Mouse (Mus musculus) common myeloid progenitor, adult 5-6 weeks (primary cell): Measurements from ENCODE around the gene Nudt15. TPM values are rescaled to one million over a fixed set of nuclear protein-coding genes. Genes with fewer than 3 reads are reported as not detected.
A peak's percentile ranks its signal among the peaks of the same experiment; 100 is the strongest.

Experiments used
- ATAC-seq: replicated peaks from 2 replicates; pipeline ENCODE4 v1.8.0; 2016; ENCODE audit warnings: low read depth, mild to moderate bottlenecking, moderate TSS enrichment, inconsistent platforms; ENCODE audit not compliant: poor library complexity, severe bottlenecking
- total RNA-seq: library from RNA; stranded (forward); fragments of 200-1000, 187-1606 nt; gene quantifications from 2 replicates; pipeline ENCODE4 v1.2.3, GENCODE M21; 2017

The Nudt15 gene
- total RNA-seq, 1 experiment from 2014 or later, result 5.2 TPM

DNA sequence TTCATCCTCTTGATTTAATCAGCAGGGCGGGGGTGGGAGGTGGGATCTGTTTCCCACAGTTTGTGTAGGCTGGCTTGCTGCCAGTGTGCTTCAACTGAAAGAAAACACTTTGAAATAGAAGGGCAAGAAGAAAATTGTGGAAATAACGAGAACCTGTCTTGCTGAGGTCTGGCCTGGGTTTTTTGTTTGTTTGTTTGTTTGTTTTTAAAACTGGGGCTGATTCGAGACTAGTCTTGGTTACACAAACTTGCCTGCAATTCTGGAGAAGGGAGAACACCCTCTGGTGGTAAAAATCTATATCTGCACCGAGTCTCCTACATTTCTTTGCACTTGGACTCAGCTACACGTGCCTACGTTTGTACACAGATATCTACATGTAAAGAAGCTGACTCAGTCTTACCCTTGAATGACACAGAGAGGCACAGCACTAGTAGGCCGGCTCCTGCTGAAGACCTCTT lies 73.4 kb downstream of the Nudt15 start:
- ATAC-seq, result peak; percentile 93

DNA sequence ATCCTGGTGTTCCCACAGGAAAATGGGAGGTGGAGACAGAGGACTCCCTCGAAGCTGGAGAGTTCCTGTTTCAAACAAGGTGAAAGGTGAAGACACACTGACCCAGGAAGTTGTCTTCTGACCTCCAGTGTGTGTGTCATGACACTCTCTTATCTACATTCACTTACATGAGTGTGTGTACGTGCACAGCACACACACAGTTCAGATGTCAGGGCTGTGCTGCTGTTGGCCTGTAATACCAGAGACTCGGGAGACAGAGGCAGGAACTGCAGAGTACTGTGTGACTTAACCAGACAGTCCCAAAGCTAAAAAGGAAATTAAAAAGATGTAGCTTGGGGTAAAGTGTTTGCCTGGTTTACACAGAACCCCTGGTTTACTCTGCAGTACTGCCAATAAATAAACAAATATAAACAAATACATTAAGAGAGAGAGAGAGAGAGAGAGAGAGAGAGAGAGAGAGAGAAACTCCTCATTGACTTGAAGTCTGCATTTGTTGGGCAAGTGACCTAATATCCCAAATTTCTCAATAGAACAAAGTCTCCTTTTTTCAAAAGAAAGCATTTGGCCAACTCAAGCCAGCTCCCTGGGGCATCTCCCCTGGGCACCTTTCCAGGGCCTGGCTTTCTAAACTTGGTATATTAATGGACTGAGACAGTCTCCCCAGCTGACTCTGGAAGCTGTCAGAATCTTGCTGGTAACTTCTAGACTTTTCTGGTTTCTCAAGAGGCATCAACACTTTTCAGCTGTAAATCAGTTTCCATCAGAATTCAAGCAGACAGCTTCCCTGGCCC lies 74.2 kb downstream of the Nudt15 start:
- no peak for ATAC-seq

DNA sequence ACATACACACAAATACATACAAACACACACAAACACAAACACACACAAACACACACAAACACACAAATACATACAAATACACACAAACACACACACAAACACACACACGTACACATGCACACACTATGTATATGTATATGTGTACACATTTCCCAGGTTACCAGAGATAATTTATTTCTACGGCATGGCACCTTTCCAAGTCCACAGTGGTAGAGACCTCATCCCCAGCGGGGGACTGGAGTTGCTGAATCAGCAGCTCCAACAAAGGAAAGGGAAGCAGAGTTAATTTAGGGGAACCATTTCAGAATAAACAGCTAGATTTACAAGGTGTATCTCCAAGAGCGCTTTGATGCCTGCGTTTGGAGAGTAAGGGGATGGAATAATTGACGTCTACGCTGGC lies 75.8 kb downstream of the Nudt15 start:
- no peak for ATAC-seq

DNA sequence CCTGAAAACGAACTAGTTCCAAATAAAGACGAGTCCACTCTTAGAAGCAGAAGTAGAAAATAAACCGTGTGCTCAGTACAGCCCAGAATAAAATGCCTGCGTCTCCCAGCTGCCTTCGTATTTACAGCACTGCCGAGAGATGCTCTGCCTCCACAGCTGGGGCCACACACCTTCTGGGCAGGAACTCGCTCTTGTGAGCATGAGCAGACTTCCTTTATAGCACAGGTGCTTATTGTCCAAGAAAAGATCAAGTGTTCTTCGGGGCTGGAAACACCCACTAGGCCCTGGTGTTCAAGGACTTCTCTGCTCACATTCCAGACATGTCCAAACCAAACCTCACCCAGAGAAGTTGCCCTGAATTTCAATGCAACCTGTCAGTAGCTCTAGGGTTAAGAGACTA lies 77.4 kb downstream of the Nudt15 start:
- ATAC-seq, result no peak

DNA sequence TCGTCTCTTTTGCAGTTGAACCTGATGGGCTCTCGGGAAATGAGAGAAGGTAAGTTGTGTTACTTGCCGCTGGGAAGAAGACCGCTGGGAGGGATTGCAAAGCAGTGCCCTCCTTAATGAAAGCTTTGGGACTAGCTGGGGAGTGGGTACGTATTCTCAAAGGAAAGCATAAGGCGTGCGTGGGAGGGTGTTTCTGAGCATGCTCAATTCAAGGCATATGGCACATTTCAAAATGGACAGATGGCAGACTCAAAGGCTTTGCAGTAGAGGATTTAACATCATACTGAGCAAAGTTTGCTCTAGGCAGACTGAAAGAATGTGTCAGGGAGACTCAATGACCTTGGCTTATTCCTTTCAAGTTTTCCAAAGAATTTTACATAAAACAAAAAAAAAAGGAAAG lies 78.5 kb downstream of the Nudt15 start:
- no peak for ATAC-seq

Other genes with a start within 250 kb of the Nudt15 start
- gene Rb1, start 222.4 kb downstream of the Nudt15 start, total RNA-seq, result 23.5 and 31.6 TPM in 2 replicates
- 694 and 751 TPM in 2 replicates for gene Itm2b, start 163.0 kb downstream of the Nudt15 start, total RNA-seq
- 51.7 and 63.4 TPM in 2 replicates for gene Med4, start 38.2 kb downstream of the Nudt15 start, total RNA-seq
- gene Sucla2, start 22.9 kb downstream of the Nudt15 start, total RNA-seq, result 116 and 162 TPM in 2 replicates
- gene Gm21750, start 113.0 kb upstream of the Nudt15 start, total RNA-seq, result not detected in 2 replicates